Mouse (Mus musculus) kidney, adult 9 months (tissue): ENCODE measurements around the gene Cdkl3.

Experiments
- DNase-seq: peaks from one replicate; pipeline ENCODE4 v3.0.0; 2022

The Cdkl3 gene

DNA sequence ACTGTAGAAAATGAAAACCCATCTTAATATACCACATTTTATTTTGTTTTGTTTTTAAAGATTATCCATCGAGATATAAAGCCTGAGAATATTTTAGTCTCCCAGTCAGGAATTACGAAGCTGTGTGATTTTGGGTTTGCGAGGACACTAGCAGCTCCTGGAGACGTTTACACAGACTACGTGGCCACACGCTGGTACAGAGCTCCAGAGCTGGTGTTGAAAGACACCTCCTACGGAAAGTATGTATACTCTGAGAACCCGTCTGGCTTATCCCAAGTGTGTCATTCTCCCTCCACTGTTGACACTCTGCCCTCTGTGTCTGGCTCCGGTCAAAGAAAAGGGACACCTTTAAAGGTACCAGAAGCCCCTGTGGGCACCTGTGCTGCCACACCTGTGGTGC lies 14.2 kb downstream of the Cdkl3 start:
- no peak for DNase-seq

- no peak for DNase-seq
Observed at GRCm38 (mm10) chr11:52032356-52032755, 28.3 kb downstream of the Cdkl3 start.

DNA sequence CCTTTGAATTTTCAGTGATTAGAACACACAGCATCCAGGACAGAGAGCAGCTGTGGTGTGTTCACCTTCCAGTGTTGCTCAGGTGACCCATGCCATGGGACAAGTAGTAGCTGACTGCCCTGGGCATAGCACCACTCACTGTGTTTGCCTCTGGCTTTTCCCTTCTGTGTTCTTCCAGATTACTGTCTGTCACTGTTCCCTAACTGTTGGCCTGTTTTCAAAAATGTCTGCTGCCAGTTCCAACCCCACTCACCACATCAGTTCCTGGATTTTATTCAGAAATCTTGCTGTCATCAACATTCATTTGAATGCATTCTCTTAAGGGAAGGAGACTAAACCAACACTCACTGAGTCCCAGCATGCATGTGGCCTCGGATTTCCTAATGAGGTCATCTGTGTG lies 29.9 kb downstream of the Cdkl3 start:
- no peak for DNase-seq

DNA sequence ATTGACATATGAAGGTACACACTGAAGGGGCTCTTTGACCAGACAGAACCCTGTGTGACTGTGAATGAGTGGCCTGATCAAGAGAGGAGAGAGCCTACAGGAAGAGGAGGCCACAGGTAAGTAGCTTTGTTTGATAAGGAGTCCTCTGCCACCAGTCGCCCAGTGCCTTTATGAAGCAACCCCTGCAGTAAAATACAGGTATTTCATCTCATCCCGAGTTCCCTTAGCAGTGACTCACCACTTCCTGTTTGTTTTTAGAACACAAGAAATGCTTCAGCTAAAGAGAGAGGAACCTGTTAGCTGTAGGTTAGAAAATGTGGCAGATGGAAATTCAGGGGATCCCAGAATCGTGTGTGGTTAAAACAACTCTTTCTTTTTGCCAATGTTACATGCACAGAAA lies 31.9 kb downstream of the Cdkl3 start:
- no peak for DNase-seq

DNA sequence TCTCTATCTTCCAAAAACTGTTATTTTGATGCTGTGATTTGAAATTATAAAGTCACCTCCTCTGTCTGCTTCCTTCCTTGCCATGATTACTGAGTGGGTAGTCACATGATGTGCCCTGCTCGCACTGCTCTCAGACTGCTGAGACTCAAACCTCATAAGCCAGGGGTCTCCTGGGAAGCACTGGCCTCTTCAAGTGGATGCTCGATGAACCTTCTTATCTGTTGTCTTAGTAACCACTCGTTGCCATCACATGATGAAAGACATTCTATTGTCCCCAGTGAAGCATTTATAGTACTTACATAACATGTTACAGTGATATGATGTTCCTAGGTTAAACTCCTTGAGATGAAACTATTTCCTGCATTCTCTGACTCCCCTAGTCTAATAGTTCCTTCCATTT lies 33.6 kb downstream of the Cdkl3 start:
- no peak for DNase-seq

- DNase-seq: no peak
Observed at GRCm38 (mm10) chr11:52043224-52043623, 39.2 kb downstream of the Cdkl3 start.

DNA sequence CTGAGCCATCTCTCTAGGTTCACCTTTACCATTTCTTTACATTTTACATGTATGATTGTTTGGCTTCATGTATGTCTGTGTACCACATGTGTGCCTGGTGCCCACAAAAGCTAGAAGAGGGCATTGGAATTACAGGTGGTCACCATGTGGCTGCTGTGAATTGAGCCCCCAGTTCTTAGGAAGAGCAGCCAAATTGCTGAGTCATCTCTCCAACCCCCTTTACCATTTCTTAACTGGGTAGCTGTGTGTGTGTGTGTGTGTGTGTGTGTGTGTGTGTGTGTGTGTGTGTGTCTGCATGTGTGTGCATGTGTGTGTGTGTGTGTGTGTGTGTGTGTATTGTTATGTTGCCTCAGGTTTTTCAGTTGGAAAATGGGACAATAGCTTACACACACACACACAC lies 40.1 kb downstream of the Cdkl3 start:
- DNase-seq: no peak

DNA sequence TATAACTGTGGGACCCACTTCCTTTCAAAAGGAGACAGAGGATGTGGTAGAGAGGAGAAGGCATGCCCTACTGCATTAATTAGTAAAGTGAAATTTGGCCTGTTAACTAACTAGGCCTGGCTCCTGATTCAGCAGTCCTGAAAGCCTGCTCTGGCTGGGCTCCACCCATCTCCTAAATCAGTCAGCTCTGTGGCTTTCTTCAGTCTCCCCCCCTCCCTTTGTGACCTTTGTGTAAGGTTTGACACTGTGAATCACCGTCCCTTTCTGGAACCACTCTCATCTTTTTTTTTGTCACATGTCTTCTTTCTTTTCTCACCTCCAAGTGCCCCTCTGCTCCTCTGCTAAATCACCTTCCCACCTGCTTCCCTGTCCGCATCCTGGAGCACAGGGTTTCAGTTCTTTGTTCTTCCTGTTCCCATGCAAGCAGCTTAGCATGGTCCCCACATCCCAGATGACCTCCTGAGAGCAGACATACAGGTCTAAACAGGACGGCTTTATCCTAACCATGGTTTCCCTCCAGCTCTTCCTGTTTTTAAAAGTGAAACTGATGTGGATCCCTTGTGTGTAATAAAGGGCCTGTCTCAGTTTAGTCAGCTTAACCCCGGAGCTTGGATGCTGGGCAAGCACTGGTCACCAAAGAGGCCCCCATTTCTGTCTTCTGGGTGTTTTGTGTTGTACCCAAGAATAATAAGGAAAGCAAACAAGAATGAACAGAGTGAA lies 42.6 kb downstream of the Cdkl3 start:
- peak; percentile 58 for DNase-seq

DNA sequence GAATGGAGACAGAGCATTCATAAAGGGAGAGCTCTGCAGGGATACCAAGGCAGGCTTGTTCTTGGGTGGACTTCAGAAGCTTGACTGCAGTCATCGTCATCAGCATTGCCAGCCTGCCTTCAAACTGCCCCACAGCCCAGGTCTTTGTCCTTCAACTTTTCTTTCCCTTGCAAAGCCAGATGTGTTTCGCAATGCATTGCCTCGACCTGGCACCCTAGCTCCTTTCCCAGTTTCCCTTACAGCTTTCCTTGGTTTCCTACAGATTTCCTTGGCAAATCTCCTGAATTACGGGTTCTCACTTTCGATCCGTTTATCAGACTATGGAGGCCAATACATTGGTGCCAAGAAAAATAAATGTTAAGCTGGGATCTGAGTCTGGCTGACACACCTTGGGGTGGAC lies 49.4 kb downstream of the Cdkl3 start:
- DNase-seq: no peak

- DNase-seq: no peak
Observed at GRCm38 (mm10) chr11:52054728-52055127, 50.7 kb downstream of the Cdkl3 start.

- DNase-seq: no peak
Observed at GRCm38 (mm10) chr11:52056198-52056597, 52.2 kb downstream of the Cdkl3 start.

GRCm38 (mm10) chr11:52059001-52059400 lies 55.0 kb downstream of the Cdkl3 start:
- DNase-seq: peak; percentile 30

DNA sequence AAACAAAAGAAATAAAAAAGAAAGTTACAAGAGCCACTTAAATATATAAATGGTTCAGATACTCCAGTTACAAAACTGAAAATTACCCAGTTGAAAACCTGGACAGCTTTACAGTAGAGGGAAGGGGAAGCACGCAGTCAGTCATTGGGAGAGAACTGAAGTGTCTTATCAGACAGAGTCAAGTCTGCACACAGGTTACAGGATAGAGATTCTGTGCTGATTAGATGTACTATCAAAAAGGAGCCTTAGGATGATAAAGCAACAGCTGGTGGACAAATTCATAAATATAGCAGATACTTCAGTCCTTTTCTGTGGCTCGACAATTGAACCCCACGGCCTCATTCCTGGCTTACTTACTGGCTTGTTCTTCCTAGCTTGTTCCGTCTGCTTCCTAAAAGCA lies 56.3 kb downstream of the Cdkl3 start:
- no peak for DNase-seq

DNA sequence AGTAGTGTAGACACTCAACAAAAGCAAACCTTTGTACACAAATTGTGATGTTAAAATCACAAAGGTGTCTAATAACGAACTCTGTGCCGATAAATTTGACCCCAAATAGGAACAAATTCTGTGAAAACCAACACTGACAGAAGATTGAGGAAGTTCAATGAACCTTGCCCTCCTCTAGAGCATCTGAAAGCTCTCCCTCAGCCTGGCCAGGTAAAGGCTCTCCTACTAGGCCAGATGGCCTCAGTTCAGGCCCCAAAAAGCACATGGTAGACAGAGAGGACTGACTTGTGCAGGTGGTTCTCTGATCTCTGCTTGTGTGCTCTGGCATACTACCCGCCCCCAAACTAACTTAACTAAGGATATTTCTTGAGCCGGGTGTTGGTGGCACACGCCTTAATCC lies 58.4 kb downstream of the Cdkl3 start:
- DNase-seq: no peak

DNA sequence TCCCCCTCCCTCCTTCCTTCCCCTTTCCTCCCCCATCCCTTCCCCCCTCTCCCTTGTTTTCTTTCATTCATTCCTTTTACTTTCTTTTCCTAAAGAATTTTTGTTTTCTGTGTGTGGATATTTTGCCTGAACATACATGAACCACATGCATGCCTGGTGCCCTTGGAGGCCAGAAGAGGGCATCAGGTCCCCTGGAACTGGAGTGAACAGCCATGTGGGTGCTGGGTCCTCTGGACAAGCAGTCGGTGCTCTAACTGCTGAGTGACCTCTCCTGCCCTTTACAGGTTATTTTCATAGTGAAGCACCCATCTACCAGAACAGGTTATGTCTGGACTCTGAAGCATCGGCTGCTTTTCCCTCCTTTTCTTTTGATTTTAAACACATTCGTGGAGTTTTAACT lies 60.4 kb downstream of the Cdkl3 start:
- no peak for DNase-seq

DNA sequence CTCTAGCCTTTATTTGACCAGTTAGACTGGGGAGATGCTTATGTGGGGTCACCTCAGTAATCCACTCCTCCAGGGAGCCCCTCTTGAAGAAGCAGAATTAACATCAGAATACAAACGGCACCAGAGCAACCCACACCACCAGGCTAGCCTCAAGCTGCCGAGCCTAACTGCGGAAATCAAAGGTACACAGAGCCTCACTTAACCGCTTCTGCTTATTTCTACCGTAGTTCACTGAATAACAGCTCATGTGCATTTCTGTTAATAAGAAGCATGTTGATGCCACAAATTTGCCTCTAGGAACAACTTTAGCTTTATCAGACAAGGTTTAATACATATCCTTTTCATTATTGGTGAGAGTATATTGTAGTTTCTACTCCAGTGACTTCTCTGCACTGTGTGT lies 61.8 kb downstream of the Cdkl3 start:
- no peak for DNase-seq

DNA sequence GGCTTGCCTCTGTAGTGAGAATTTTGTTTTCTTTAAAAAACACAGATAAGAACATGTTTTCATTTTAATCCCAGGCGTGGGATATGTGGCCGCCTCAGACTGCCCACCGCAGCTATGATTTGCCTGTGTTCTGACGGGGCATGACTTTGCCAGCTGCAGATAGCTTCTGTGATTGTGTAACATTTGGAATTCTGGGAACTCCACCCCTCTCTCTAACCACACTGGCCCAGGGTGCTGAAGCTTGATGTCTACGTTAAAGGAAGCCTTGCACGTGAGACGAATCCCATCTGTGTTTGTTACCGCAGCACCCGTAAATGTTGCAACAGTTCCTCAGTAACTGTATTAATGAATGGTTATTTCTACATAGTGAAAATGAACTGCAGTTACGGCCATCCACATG lies 67.7 kb downstream of the Cdkl3 start:
- no peak for DNase-seq

- DNase-seq: peak; percentile 40
Observed at GRCm38 (mm10) chr11:52073528-52074170, 69.6 kb downstream of the Cdkl3 start.

DNA sequence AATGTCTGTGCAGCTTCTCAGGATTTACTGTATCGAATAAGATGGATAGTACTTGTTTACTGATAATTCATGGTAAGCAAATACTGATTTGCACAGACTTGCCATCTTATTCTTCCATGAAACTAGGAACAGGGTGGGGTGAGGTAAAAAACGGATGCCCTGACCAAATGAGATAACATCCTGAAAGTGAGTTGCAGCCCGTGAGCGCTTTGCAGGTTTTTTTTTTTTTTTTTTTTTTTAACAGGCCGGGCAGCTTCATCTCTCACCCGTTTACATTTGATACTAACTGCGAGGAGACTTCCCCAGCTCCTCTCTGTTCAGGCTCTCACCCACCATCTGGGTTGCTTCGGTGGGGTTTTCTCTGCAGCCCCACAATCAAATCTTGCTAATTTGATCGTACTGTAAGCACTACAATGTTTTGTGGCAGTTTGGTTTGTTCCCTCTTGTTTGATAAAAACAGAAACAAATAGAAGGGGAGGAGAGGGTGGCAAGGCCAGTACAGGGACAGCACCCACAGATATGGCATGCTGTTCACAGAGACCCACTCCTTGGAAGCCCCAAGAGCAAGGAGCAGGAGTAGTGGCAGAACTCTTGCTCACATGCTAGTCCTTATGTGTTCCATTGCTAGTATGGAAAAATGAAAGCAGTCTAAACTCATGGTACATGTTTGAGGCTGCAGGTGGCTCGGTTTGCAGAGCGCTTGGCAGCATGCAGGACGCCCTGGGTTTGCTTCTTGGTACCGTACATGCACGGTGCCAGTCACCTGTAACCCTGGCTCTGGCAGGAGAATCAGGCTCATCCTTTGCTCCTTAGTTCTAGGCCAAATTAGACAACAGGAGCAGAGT lies 70.8 kb downstream of the Cdkl3 start:
- no peak for DNase-seq

GRCm38 (mm10) chr11:52075794-52076633 lies 72.0 kb downstream of the Cdkl3 start:
- DNase-seq: no peak

- no peak for DNase-seq
Observed at GRCm38 (mm10) chr11:52076742-52077352, 72.8 kb downstream of the Cdkl3 start.

GRCm38 (mm10) chr11:52077939-52078338 lies 73.9 kb downstream of the Cdkl3 start:
- peak; percentile 46 for DNase-seq

GRCm38 (mm10) chr11:52079978-52080377 lies 76.0 kb downstream of the Cdkl3 start:
- DNase-seq: peak; percentile 33
